Mouse (Mus musculus): Measurements from ENCODE around the gene Pla2g12a. TPM values are rescaled to one million over a fixed set of nuclear protein-coding genes. Genes with fewer than 3 reads are reported as not detected.

Pla2g12a gene
- polyA plus RNA-seq, 1 experiment from 2014 or later, result 67.3 TPM

GRCm38 (mm10) chr3:129898886-129899285, 20.5 kb downstream of the Pla2g12a start:
- no peak overlapping the region for H3K9ac ChIP-seq (ENCODE audit: low read length)
- H3K4me3 ChIP-seq (ENCODE audit: control insufficient read depth in 1 of 2, insufficient read depth in 1 of 2, low read depth in 1 of 2, low read length in 2 of 2), result no peak overlapping the region
- peaks cover 13% of the 10 kb centered on the region in 2 experiments for H3K4me1 ChIP-seq (ENCODE audit: control insufficient read depth in 2 of 2, insufficient read depth in 2 of 2, low read length in 2 of 2)
- H3K4me2 ChIP-seq (ENCODE audit: low read length), result no peak overlapping the region
- no peaks in the 10 kb centered on the region for H3K27me3 ChIP-seq (ENCODE audit: control insufficient read depth, insufficient read depth, low read length)
- 0 out of 2 replicates have a peak, but pooled peaks cover 8% of the 10 kb centered on the region for H3K36me3 ChIP-seq (ENCODE audit: control insufficient read depth, insufficient read depth, low read length)
- no peak overlapping the region for H3K27ac ChIP-seq (replicated peaks in 1 of 2; ENCODE audit: control insufficient read depth in 1 of 2, insufficient read depth in 1 of 2, low read depth in 2 of 2, low read length in 2 of 2)
- WGBS, result 61% methylated on average over 4 of the region's 4 CpGs
- ATAC-seq (ENCODE audit: insufficient number of reproducible peaks, insufficient read depth, low FRiP score, low read depth), result no peak
- H3K9me3 ChIP-seq (ENCODE audit: control insufficient read depth, low read length), result no peaks in the 10 kb centered on the region

- H3K4me3 ChIP-seq (ENCODE audit: control insufficient read depth in 1 of 2, insufficient read depth in 1 of 2, low read depth in 1 of 2, low read length in 2 of 2), result peak within 1 kb of the TSS; percentile 75 to 95
- H3K9me3 ChIP-seq (ENCODE audit: control insufficient read depth, low read length), result no peaks in the 10 kb centered on the region
- H3K27me3 ChIP-seq (ENCODE audit: control insufficient read depth, insufficient read depth, low read length), result no peaks in the 10 kb centered on the region
- peak within 1 kb of the TSS; percentile 77 for H3K9ac ChIP-seq (ENCODE audit: low read length)
- peaks cover 13% of the 10 kb centered on the region for H3K36me3 ChIP-seq (ENCODE audit: control insufficient read depth, insufficient read depth, low read length)
- peak within 1 kb of the TSS; percentile 81 to 83 for H3K27ac ChIP-seq (replicated peaks in 1 of 2; ENCODE audit: control insufficient read depth in 1 of 2, insufficient read depth in 1 of 2, low read depth in 2 of 2, low read length in 2 of 2)
- peaks cover 11 to 13% of the 10 kb centered on the region in 2 experiments for H3K4me1 ChIP-seq (ENCODE audit: control insufficient read depth in 2 of 2, insufficient read depth in 2 of 2, low read length in 2 of 2)
- under 1% methylated on average over 34 of the region's 34 CpGs for WGBS
- peak; percentile 86 for ATAC-seq (ENCODE audit: insufficient number of reproducible peaks, insufficient read depth, low FRiP score, low read depth)
- H3K4me2 ChIP-seq (ENCODE audit: low read length), result peak within 1 kb of the TSS; percentile 67
These were observed 22.9 kb downstream of the Pla2g12a start, which contains the start of gene Casp6 for GRCm38 (mm10) chr3:129901271-129901809. Casp6 (plus strand) TSS chr3:129901425.

GRCm38 (mm10) chr3:129903369-129903768, 25.0 kb downstream of the Pla2g12a start:
- no peak for ATAC-seq (ENCODE audit: insufficient number of reproducible peaks, insufficient read depth, low FRiP score, low read depth)
- H3K36me3 ChIP-seq (ENCODE audit: control insufficient read depth, insufficient read depth, low read length), result peaks cover 29% of the 10 kb centered on the region
- peaks cover 9 to 13% of the 10 kb centered on the region in 2 experiments for H3K4me1 ChIP-seq (ENCODE audit: control insufficient read depth in 2 of 2, insufficient read depth in 2 of 2, low read length in 2 of 2)
- H3K27ac ChIP-seq (replicated peaks in 1 of 2; ENCODE audit: control insufficient read depth in 1 of 2, insufficient read depth in 1 of 2, low read depth in 2 of 2, low read length in 2 of 2), result no peak overlapping the region
- no peak overlapping the region for H3K4me3 ChIP-seq (ENCODE audit: control insufficient read depth in 1 of 2, insufficient read depth in 1 of 2, low read depth in 1 of 2, low read length in 2 of 2)
- no peak overlapping the region for H3K4me2 ChIP-seq (ENCODE audit: low read length)
- no peak overlapping the region for H3K9ac ChIP-seq (ENCODE audit: low read length)
- WGBS, result 91% methylated on average over 3 of the region's 3 CpGs
- H3K9me3 ChIP-seq (ENCODE audit: control insufficient read depth, low read length), result no peaks in the 10 kb centered on the region
- H3K27me3 ChIP-seq (ENCODE audit: control insufficient read depth, insufficient read depth, low read length), result no peaks in the 10 kb centered on the region

GRCm38 (mm10) chr3:129903866-129904265, 25.5 kb downstream of the Pla2g12a start:
- Histone ChIP-seq H3K27ac (replicated peaks in 1 of 2; ENCODE audit: control insufficient read depth in 1 of 2, insufficient read depth in 1 of 2, low read depth in 2 of 2, low read length in 2 of 2) (no peak overlapping the region), H3K36me3 (ENCODE audit: control insufficient read depth, insufficient read depth, low read length) (peaks cover 34% of the 10 kb centered on the region), H3K9me3 (ENCODE audit: control insufficient read depth, low read length) (no peaks in the 10 kb centered on the region), H3K4me1 (ENCODE audit: control insufficient read depth in 2 of 2, insufficient read depth in 2 of 2, low read length in 2 of 2) (peaks cover 9 to 13% of the 10 kb centered on the region in 2 experiments), H3K9ac (ENCODE audit: low read length) (no peak overlapping the region), H3K4me2 (ENCODE audit: low read length) (no peak overlapping the region), H3K27me3 (ENCODE audit: control insufficient read depth, insufficient read depth, low read length) (no peaks in the 10 kb centered on the region), H3K4me3 (ENCODE audit: control insufficient read depth in 1 of 2, insufficient read depth in 1 of 2, low read depth in 1 of 2, low read length in 2 of 2) (no peak overlapping the region)
- WGBS, result 91% methylated on average over 8 of the region's 8 CpGs
- ATAC-seq (ENCODE audit: insufficient number of reproducible peaks, insufficient read depth, low FRiP score, low read depth), result no peak

- 82% methylated on average over 7 of the region's 7 CpGs for WGBS
- no peak overlapping the region for H3K9ac ChIP-seq (ENCODE audit: low read length)
- H3K27ac ChIP-seq (replicated peaks in 1 of 2; ENCODE audit: control insufficient read depth in 1 of 2, insufficient read depth in 1 of 2, low read depth in 2 of 2, low read length in 2 of 2), result no peak overlapping the region
- no peak overlapping the region for H3K4me2 ChIP-seq (ENCODE audit: low read length)
- peaks cover 9 to 13% of the 10 kb centered on the region in 2 experiments for H3K4me1 ChIP-seq (ENCODE audit: control insufficient read depth in 2 of 2, insufficient read depth in 2 of 2, low read length in 2 of 2)
- no peak overlapping the region for H3K4me3 ChIP-seq (ENCODE audit: control insufficient read depth in 1 of 2, insufficient read depth in 1 of 2, low read depth in 1 of 2, low read length in 2 of 2)
- H3K27me3 ChIP-seq (ENCODE audit: control insufficient read depth, insufficient read depth, low read length), result no peaks in the 10 kb centered on the region
- H3K36me3 ChIP-seq (ENCODE audit: control insufficient read depth, insufficient read depth, low read length), result peaks cover 41% of the 10 kb centered on the region
- no peaks in the 10 kb centered on the region for H3K9me3 ChIP-seq (ENCODE audit: control insufficient read depth, low read length)
- no peak for ATAC-seq (ENCODE audit: insufficient number of reproducible peaks, insufficient read depth, low FRiP score, low read depth)
These were observed 26.2 kb downstream of the Pla2g12a start for GRCm38 (mm10) chr3:129904381-129905132.

- Histone ChIP-seq H3K36me3 (ENCODE audit: control insufficient read depth, insufficient read depth, low read length) (peaks cover 82% of the 10 kb centered on the region), H3K4me2 (ENCODE audit: low read length) (no peak overlapping the region), H3K4me1 (ENCODE audit: control insufficient read depth in 2 of 2, insufficient read depth in 2 of 2, low read length in 2 of 2) (no peaks in the 10 kb centered on the region), H3K9ac (ENCODE audit: low read length) (no peak overlapping the region), H3K9me3 (ENCODE audit: control insufficient read depth, low read length) (no peaks in the 10 kb centered on the region), H3K27ac (replicated peaks in 1 of 2; ENCODE audit: control insufficient read depth in 1 of 2, insufficient read depth in 1 of 2, low read depth in 2 of 2, low read length in 2 of 2) (no peak overlapping the region), H3K4me3 (ENCODE audit: control insufficient read depth in 1 of 2, insufficient read depth in 1 of 2, low read depth in 1 of 2, low read length in 2 of 2) (no peak overlapping the region), H3K27me3 (ENCODE audit: control insufficient read depth, insufficient read depth, low read length) (no peaks in the 10 kb centered on the region)
- ATAC-seq (ENCODE audit: insufficient number of reproducible peaks, insufficient read depth, low FRiP score, low read depth), result no peak
- WGBS, result 92% methylated on average over 14 of the region's 14 CpGs
These were observed 33.6 kb downstream of the Pla2g12a start for GRCm38 (mm10) chr3:129912025-129912424.

GRCm38 (mm10) chr3:129913241-129913640, 34.8 kb downstream of the Pla2g12a start:
- H3K4me1 ChIP-seq (ENCODE audit: control insufficient read depth in 2 of 2, insufficient read depth in 2 of 2, low read length in 2 of 2), result no peaks in the 10 kb centered on the region
- 87% methylated on average over 13 of the region's 13 CpGs for WGBS
- no peak overlapping the region for H3K9ac ChIP-seq (ENCODE audit: low read length)
- ATAC-seq (ENCODE audit: insufficient number of reproducible peaks, insufficient read depth, low FRiP score, low read depth), result no peak
- H3K27me3 ChIP-seq (ENCODE audit: control insufficient read depth, insufficient read depth, low read length), result no peaks in the 10 kb centered on the region
- H3K36me3 ChIP-seq (ENCODE audit: control insufficient read depth, insufficient read depth, low read length), result peaks cover 73% of the 10 kb centered on the region
- no peaks in the 10 kb centered on the region for H3K9me3 ChIP-seq (ENCODE audit: control insufficient read depth, low read length)
- H3K4me2 ChIP-seq (ENCODE audit: low read length), result no peak overlapping the region
- H3K27ac ChIP-seq (replicated peaks in 1 of 2; ENCODE audit: control insufficient read depth in 1 of 2, insufficient read depth in 1 of 2, low read depth in 2 of 2, low read length in 2 of 2), result no peak overlapping the region
- H3K4me3 ChIP-seq (ENCODE audit: control insufficient read depth in 1 of 2, insufficient read depth in 1 of 2, low read depth in 1 of 2, low read length in 2 of 2), result no peak overlapping the region
